Mouse (Mus musculus): ENCODE measurements around the gene Rgs6. TPM values are rescaled to one million over a fixed set of nuclear protein-coding genes. Genes with fewer than 3 reads are reported as not detected.

Rgs6 gene
- polyA plus RNA-seq, 1 experiment from 2014 or later, result 0.49 TPM

- 78% methylated on average over 9 of the region's 9 CpGs for WGBS
- DNase-seq (ENCODE audit: low spot score), result no peak
- H3K4me3 ChIP-seq, result no peak overlapping the region
- H3K27ac ChIP-seq (replicated peaks), result no peak overlapping the region
- H3K9me3 ChIP-seq, result no peaks in the 10 kb centered on the region
- no peaks in the 10 kb centered on the region for H3K36me3 ChIP-seq (replicated peaks)
- peaks cover 6% of the 10 kb centered on the region; the same call in 1 of the 2 replicates for H3K4me1 ChIP-seq
- H3K27me3 ChIP-seq (replicated peaks; ENCODE audit: low read depth, poor library complexity, severe bottlenecking), result no peaks in the 10 kb centered on the region
Measured at GRCm38 (mm10) chr12:83100413-83100812, 512.3 kb downstream of the Rgs6 start.

- no peaks in the 10 kb centered on the region for H3K27me3 ChIP-seq (replicated peaks; ENCODE audit: low read depth, poor library complexity, severe bottlenecking)
- no peaks in the 10 kb centered on the region for H3K9me3 ChIP-seq
- peaks cover 10% of the 10 kb centered on the region; the same call in 1 of the 2 replicates for H3K4me1 ChIP-seq
- no peak for DNase-seq (ENCODE audit: low spot score)
- 69% methylated on average over 7 of the region's 7 CpGs for WGBS
- H3K27ac ChIP-seq (replicated peaks), result no peak overlapping the region
- no peak overlapping the region for H3K4me3 ChIP-seq
- no peaks in the 10 kb centered on the region for H3K36me3 ChIP-seq (replicated peaks)
Measured at GRCm38 (mm10) chr12:83100848-83101247, 512.8 kb downstream of the Rgs6 start.

GRCm38 (mm10) chr12:83105514-83106119, 517.5 kb downstream of the Rgs6 start:
- H3K36me3 ChIP-seq (replicated peaks), result no peaks in the 10 kb centered on the region
- 55% methylated on average over 9 of the region's 9 CpGs for WGBS
- H3K27me3 ChIP-seq (replicated peaks; ENCODE audit: low read depth, poor library complexity, severe bottlenecking), result no peaks in the 10 kb centered on the region
- H3K9me3 ChIP-seq, result no peaks in the 10 kb centered on the region
- H3K27ac ChIP-seq (replicated peaks), result no peak overlapping the region; the same call in 1 of the 2 replicates
- DNase-seq (ENCODE audit: low spot score), result peak; percentile 43
- H3K4me1 ChIP-seq, result peaks cover 7% of the 10 kb centered on the region; the same call in 1 of the 2 replicates
- no peak overlapping the region for H3K4me3 ChIP-seq

GRCm38 (mm10) chr12:83106120-83106517, 518.0 kb downstream of the Rgs6 start:
- Histone ChIP-seq H3K9me3 (no peaks in the 10 kb centered on the region), H3K27ac (replicated peaks) (no peak overlapping the region; the same call in 1 of the 2 replicates), H3K36me3 (replicated peaks) (no peaks in the 10 kb centered on the region), H3K4me3 (no peak overlapping the region), H3K4me1 (peaks cover 7% of the 10 kb centered on the region; the same call in 1 of the 2 replicates), H3K27me3 (replicated peaks; ENCODE audit: low read depth, poor library complexity, severe bottlenecking) (no peaks in the 10 kb centered on the region)
- 90% methylated on average over 5 of the region's 5 CpGs for WGBS
- no peak for DNase-seq (ENCODE audit: low spot score)

- no peak for DNase-seq (ENCODE audit: low spot score)
- 93% methylated on average over 4 of the region's 4 CpGs for WGBS
- H3K4me1 ChIP-seq, result peaks cover 7% of the 10 kb centered on the region; the same call in 1 of the 2 replicates
- no peak overlapping the region for H3K4me3 ChIP-seq
- no peak overlapping the region for H3K27ac ChIP-seq (replicated peaks)
- H3K27me3 ChIP-seq (replicated peaks; ENCODE audit: low read depth, poor library complexity, severe bottlenecking), result no peaks in the 10 kb centered on the region
- H3K9me3 ChIP-seq, result no peaks in the 10 kb centered on the region
- no peaks in the 10 kb centered on the region for H3K36me3 ChIP-seq (replicated peaks)
Measured at GRCm38 (mm10) chr12:83109486-83109885, 521.4 kb downstream of the Rgs6 start.

- H3K27ac ChIP-seq (replicated peaks), result no peak overlapping the region
Measured at GRCm38 (mm10) chr12:83109891-83110630, 522.0 kb downstream of the Rgs6 start.

GRCm38 (mm10) chr12:83110711-83111110, 522.6 kb downstream of the Rgs6 start:
- 74% methylated on average over 3 of the region's 3 CpGs for WGBS
- no peak for DNase-seq (ENCODE audit: low spot score)
- H3K4me3 ChIP-seq, result no peak overlapping the region
- H3K27me3 ChIP-seq (replicated peaks; ENCODE audit: low read depth, poor library complexity, severe bottlenecking), result no peaks in the 10 kb centered on the region
- peaks cover 2% of the 10 kb centered on the region; the same call in 1 of the 2 replicates for H3K4me1 ChIP-seq
- no peak overlapping the region for H3K27ac ChIP-seq (replicated peaks)
- no peaks in the 10 kb centered on the region for H3K36me3 ChIP-seq (replicated peaks)
- H3K9me3 ChIP-seq, result no peaks in the 10 kb centered on the region

More at GRCm38 (mm10) chr12:83109891-83110630, 522.0 kb downstream of the Rgs6 start:
- Histone ChIP-seq H3K4me3 (no peak overlapping the region), H3K27me3 (replicated peaks; ENCODE audit: low read depth, poor library complexity, severe bottlenecking) (no peaks in the 10 kb centered on the region), H3K36me3 (replicated peaks) (no peaks in the 10 kb centered on the region), H3K9me3 (no peaks in the 10 kb centered on the region), H3K4me1 (peaks cover 7% of the 10 kb centered on the region; the same call in 1 of the 2 replicates)
- WGBS, result 85% methylated on average over 11 of the region's 11 CpGs
- no peak for DNase-seq (ENCODE audit: low spot score)

- Histone ChIP-seq H3K36me3 (replicated peaks) (no peaks in the 10 kb centered on the region), H3K4me3 (no peak overlapping the region), H3K27ac (replicated peaks) (no peak overlapping the region), H3K9me3 (no peaks in the 10 kb centered on the region), H3K4me1 (no peaks in the 10 kb centered on the region), H3K27me3 (replicated peaks; ENCODE audit: low read depth, poor library complexity, severe bottlenecking) (no peaks in the 10 kb centered on the region)
- DNase-seq (ENCODE audit: low spot score), result no peak
- WGBS, result 87% methylated on average over 5 of the region's 5 CpGs
Measured at GRCm38 (mm10) chr12:83112283-83112682, 524.2 kb downstream of the Rgs6 start.

- no peaks in the 10 kb centered on the region for H3K36me3 ChIP-seq (replicated peaks)
- H3K27me3 ChIP-seq (replicated peaks; ENCODE audit: low read depth, poor library complexity, severe bottlenecking), result no peaks in the 10 kb centered on the region
- no peak overlapping the region for H3K27ac ChIP-seq (replicated peaks)
- H3K4me1 ChIP-seq, result no peaks in the 10 kb centered on the region
- no peak overlapping the region for H3K4me3 ChIP-seq
- WGBS, result 73% methylated on average over 6 of the region's 6 CpGs
- no peak for DNase-seq (ENCODE audit: low spot score)
- H3K9me3 ChIP-seq, result no peaks in the 10 kb centered on the region
Measured at GRCm38 (mm10) chr12:83112901-83113628, 525.0 kb downstream of the Rgs6 start.

- no peak overlapping the region for H3K27ac ChIP-seq (replicated peaks)
- no peak overlapping the region for H3K4me3 ChIP-seq
- H3K9me3 ChIP-seq, result no peaks in the 10 kb centered on the region
- H3K4me1 ChIP-seq, result no peaks in the 10 kb centered on the region
- 71% methylated on average over 3 of the region's 3 CpGs for WGBS
- no peak for DNase-seq (ENCODE audit: low spot score)
- no peaks in the 10 kb centered on the region for H3K36me3 ChIP-seq (replicated peaks)
- no peaks in the 10 kb centered on the region for H3K27me3 ChIP-seq (replicated peaks; ENCODE audit: low read depth, poor library complexity, severe bottlenecking)
Measured at GRCm38 (mm10) chr12:83113971-83114370, 525.9 kb downstream of the Rgs6 start.

- Histone ChIP-seq H3K36me3 (replicated peaks) (no peaks in the 10 kb centered on the region), H3K27me3 (replicated peaks; ENCODE audit: low read depth, poor library complexity, severe bottlenecking) (no peaks in the 10 kb centered on the region), H3K4me1 (no peaks in the 10 kb centered on the region), H3K4me3 (no peak overlapping the region), H3K9me3 (no peaks in the 10 kb centered on the region), H3K27ac (replicated peaks) (no peak overlapping the region)
- 56% methylated on average over 5 of the region's 5 CpGs for WGBS
- DNase-seq (ENCODE audit: low spot score), result peak; percentile 51
Measured at GRCm38 (mm10) chr12:83114396-83115053, 526.4 kb downstream of the Rgs6 start.

GRCm38 (mm10) chr12:83124111-83124510, 536.0 kb downstream of the Rgs6 start:
- Histone ChIP-seq H3K4me3 (no peak overlapping the region), H3K4me1 (peaks cover 3% of the 10 kb centered on the region; the same call in 1 of the 2 replicates), H3K27ac (replicated peaks) (no peak overlapping the region), H3K36me3 (replicated peaks) (no peaks in the 10 kb centered on the region), H3K27me3 (replicated peaks; ENCODE audit: low read depth, poor library complexity, severe bottlenecking) (no peaks in the 10 kb centered on the region), H3K9me3 (no peaks in the 10 kb centered on the region)
- 54% methylated on average over 3 of the region's 3 CpGs for WGBS
- DNase-seq (ENCODE audit: low spot score), result no peak
